Mouse (Mus musculus): ENCODE measurements around the gene Rfxank. TPM values are rescaled to one million over a fixed set of nuclear protein-coding genes. Genes with fewer than 3 reads are reported as not detected.

Rfxank gene
- 17.3 TPM in 2 replicates for polyA plus RNA-seq (2014; fragmentation: Nextera tagmentation; extraction: Ambion mirVana)

DNA sequence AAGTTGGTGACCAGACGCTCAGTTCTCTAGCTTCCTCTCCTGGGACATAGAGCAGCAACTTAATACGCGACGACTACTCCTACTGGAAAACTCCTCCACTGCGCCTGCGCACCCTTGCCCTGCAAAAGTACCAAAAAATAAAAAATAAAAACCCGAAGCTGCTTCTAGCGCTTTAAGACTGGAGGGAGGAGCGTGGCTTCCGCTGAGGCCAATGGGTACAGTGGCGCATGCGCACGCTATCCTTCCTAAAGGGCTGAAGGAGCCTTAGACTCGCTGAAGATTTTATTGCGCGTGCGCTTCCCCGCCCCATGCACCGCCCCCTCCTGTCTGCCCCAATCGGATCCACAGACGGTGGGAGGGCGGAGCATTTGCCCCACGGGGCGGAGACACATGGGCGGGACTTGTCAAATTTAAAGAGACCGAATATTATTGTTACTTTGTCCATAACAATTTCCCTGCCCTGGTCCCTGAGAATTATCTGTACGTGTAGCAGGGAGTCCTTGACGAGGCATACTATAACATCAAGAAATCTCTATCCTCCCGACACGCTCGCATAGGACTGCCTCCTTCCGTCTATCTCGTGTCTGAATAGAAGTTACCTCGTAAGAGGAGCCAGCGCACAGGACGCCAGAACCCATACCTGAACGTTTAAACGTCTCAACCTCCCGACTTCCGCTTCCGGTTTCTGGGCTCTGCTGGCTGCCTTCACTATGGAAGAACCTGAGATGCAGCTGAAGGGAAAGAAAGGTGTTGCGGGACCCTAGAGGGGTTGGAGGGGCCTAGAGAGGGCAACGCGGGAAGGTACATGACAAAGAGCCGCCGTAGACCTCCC lies at the start of gene Rfxank, which contains the start of the genes Borcs8 and Mef2b:
Gene Rfxank (minus strand): TSS at position 129 of the 832 bp plus-strand sequence.
Gene Borcs8 (plus strand): TSS at position 474 of the 832 bp plus-strand sequence.
Gene Mef2b (plus strand): TSS at position 686 of the 832 bp plus-strand sequence.
- H3K27ac ChIP-seq (ENCODE audit: low read depth), result peak within 1 kb of the TSS; percentile 59
- H3K9me3 ChIP-seq (ENCODE audit: low read depth, low read length), result no peaks in the 10 kb centered on the region
- peak within 1 kb of the TSS; percentile 84 for H3K4me2 ChIP-seq
- peak within 1 kb of the TSS; percentile 71 for H3K9ac ChIP-seq
- H3K36me3 ChIP-seq (ENCODE audit: insufficient read depth), result peaks cover 32% of the 10 kb centered on the region
- no peak for TF ChIP-seq CTCF (IDR thresholded peaks at IDR 0.05; ENCODE audit: low read depth)
- H3K27me3 ChIP-seq (ENCODE audit: insufficient read depth, low read length), result no peaks in the 10 kb centered on the region
- ATAC-seq (ENCODE audit: insufficient read depth), result peak; percentile 98
- peak within 1 kb of the TSS; percentile 77 for H3K4me3 ChIP-seq (ENCODE audit: low read depth, low read length)
- peak; percentile 100 for DNase-seq
- WGBS, result under 1% methylated on average over 46 of the region's 46 CpGs
- peaks cover 6% of the 10 kb centered on the region for H3K4me1 ChIP-seq (ENCODE audit: insufficient read depth)

DNA sequence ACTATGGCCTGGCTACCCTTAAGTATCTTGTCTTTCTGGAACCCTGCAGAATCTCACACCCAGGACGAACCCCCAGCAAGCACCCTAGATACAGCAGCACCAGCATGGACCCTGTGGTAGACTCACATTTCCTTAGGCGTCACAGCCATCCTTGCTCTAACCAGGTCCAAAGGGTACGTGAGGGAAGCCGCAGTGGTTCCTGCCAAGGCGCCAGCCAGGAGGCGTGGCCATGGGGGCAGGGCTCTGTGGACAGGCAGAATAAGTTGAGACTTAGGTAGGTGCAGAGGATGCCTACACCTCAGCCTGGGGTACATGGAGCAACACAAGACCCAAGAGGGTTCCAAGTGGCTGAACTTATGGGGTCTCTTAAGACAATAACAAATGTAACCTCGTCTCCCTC lies 49.8 kb upstream of the Rfxank start:
- WGBS, result 63% methylated on average over 7 of the region's 7 CpGs
- ATAC-seq (ENCODE audit: insufficient read depth), result no peak

DNA sequence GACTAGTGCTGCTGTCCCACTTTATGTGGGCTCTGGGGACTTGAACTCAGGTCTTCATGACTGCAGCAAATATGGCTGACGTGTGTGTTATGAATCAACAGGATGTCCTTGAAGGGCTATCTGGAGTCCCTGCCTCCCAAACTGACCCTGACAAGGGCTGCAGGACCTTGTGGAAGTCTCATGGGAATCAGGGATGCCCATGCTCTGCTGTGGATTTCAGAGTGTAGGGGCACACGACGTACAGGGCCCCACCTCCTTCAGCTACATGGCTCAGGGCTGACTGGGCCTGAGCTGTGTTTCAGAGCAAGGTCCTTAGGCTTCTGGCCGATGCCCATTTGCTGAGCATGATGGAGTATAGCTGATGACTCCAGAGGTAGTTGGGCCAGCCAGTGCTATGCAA lies 44.2 kb upstream of the Rfxank start:
- DNase-seq (no peak), ATAC-seq (ENCODE audit: insufficient read depth) (no peak)
- peaks cover 37% of the 10 kb centered on the region; the same call in 1 of the 2 replicates for H3K36me3 ChIP-seq (ENCODE audit: insufficient read depth)
- H3K4me2 ChIP-seq, result no peak overlapping the region
- H3K4me1 ChIP-seq (ENCODE audit: insufficient read depth), result no peaks in the 10 kb centered on the region
- no peak overlapping the region for H3K4me3 ChIP-seq (ENCODE audit: low read depth, low read length)
- H3K27me3 ChIP-seq (ENCODE audit: insufficient read depth, low read length), result no peaks in the 10 kb centered on the region
- WGBS, result 84% methylated on average over 4 of the region's 4 CpGs
- no peak for TF ChIP-seq CTCF (IDR thresholded peaks at IDR 0.05; ENCODE audit: low read depth)
- H3K9me3 ChIP-seq (ENCODE audit: low read depth, low read length), result no peaks in the 10 kb centered on the region
- H3K9ac ChIP-seq, result no peak overlapping the region
- no peak overlapping the region for H3K27ac ChIP-seq (ENCODE audit: low read depth)

More for the DNA sequence above, 49.8 kb upstream of the Rfxank start:
- H3K9me3 ChIP-seq (ENCODE audit: low read depth, low read length), result no peaks in the 10 kb centered on the region
- no peak overlapping the region for H3K9ac ChIP-seq
- H3K4me3 ChIP-seq (ENCODE audit: low read depth, low read length), result no peak overlapping the region
- H3K4me2 ChIP-seq, result no peak overlapping the region
- no peak overlapping the region for H3K27ac ChIP-seq (ENCODE audit: low read depth)
- TF ChIP-seq CTCF (IDR thresholded peaks at IDR 0.05; ENCODE audit: low read depth), result no peak
- H3K4me1 ChIP-seq (ENCODE audit: insufficient read depth), result no peaks in the 10 kb centered on the region
- H3K27me3 ChIP-seq (ENCODE audit: insufficient read depth, low read length), result no peaks in the 10 kb centered on the region
- H3K36me3 ChIP-seq (ENCODE audit: insufficient read depth), result no peaks in the 10 kb centered on the region
- DNase-seq, result no peak

DNA sequence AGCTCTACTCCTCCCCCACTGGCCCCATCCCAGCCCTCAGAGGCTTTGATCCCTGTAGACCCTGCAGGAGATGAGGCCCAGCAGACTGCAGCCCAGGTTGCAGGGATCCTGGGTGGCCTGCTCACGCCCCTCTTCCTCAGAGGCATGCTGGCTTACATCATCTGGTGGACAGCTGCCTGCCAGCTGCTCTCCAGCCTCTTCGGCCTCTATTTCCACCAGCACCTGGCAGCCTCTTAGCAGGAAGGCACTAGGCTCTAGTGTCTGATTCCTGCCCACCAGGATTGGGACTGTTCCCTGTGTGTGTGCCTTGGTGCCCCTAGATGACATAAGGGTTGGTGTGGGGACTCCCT lies 42.9 kb upstream of the Rfxank start:
- TF ChIP-seq CTCF (IDR thresholded peaks at IDR 0.05; ENCODE audit: low read depth), result no peak
- no peak overlapping the region for H3K4me3 ChIP-seq (ENCODE audit: low read depth, low read length)
- no peak for DNase-seq
- H3K27ac ChIP-seq (ENCODE audit: low read depth), result no peak overlapping the region
- no peak overlapping the region for H3K9ac ChIP-seq
- peaks cover 49% of the 10 kb centered on the region; the same call in 1 of the 2 replicates for H3K36me3 ChIP-seq (ENCODE audit: insufficient read depth)
- no peaks in the 10 kb centered on the region for H3K9me3 ChIP-seq (ENCODE audit: low read depth, low read length)
- no peaks in the 10 kb centered on the region for H3K4me1 ChIP-seq (ENCODE audit: insufficient read depth)
- no peak overlapping the region for H3K4me2 ChIP-seq
- WGBS, result 49% methylated on average over 2 of the region's 2 CpGs
- no peaks in the 10 kb centered on the region for H3K27me3 ChIP-seq (ENCODE audit: insufficient read depth, low read length)
- no peak for ATAC-seq (ENCODE audit: insufficient read depth)

DNA sequence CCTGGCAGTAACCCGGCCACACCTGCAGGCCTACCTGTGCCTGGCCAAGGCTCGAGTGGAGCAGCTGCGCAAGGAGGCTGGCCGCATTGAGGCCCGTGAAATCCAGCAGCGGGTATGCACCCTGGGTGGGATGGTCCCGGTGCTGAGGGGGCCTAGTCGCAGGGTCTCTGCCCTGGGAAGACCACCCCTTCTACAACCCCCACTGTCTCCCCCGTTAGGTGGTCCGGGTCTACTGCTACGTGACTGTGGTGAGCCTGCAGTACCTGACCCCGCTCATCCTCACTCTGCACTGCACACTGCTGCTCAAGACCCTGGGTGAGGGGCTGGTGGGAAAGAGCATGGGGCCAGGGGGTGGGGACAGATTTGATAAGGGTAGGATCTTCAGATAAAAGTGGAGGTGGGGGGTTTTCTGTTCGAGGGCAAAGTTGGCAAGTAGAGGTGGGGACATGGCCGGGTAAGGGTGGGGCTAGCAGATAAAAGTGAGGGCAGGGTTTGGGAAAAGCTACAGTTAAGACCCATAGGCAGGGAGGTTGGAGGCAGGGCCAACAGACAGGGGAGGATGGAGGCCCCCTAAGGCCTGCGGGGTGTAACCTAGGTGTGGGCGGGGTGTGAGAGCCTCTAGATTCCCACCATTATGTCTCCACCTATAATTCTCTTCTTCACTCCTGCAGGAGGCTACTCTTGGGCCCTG lies 42.4 kb upstream of the Rfxank start:
- Histone ChIP-seq H3K9me3 (ENCODE audit: low read depth, low read length) (no peaks in the 10 kb centered on the region), H3K9ac (no peak overlapping the region), H3K4me2 (no peak overlapping the region), H3K4me1 (ENCODE audit: insufficient read depth) (no peaks in the 10 kb centered on the region), H3K27ac (ENCODE audit: low read depth) (no peak overlapping the region), H3K27me3 (ENCODE audit: insufficient read depth, low read length) (no peaks in the 10 kb centered on the region), H3K4me3 (ENCODE audit: low read depth, low read length) (no peak overlapping the region), H3K36me3 (ENCODE audit: insufficient read depth) (peaks cover 53% of the 10 kb centered on the region; the same call in 1 of the 2 replicates)
- TF ChIP-seq CTCF (IDR thresholded peaks at IDR 0.05; ENCODE audit: low read depth), result no peak
- DNase-seq (no peak), ATAC-seq (ENCODE audit: insufficient read depth) (no peak)
- WGBS, result 71% methylated on average over 16 of the region's 16 CpGs

DNA sequence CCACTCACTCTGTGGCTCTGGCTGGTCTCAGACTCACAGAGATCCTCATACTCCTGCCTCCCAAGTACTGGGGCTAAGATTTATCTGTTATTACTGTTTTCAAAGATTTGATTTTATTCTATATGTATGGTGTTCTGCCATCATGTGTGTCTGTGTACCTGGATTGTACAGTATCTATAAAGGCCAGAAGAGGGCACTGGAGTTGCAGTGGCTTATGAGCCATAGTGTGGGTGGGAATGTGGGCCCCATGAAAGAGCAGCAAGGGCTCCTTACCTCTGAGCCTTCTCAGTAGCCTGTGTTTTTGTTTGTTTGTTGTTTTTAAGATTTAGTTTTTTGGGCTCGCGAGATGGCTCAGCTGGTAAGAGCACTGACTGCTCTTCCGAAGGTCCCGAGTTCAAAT lies 40.1 kb upstream of the Rfxank start:
- Histone ChIP-seq H3K4me2 (no peak overlapping the region), H3K27ac (ENCODE audit: low read depth) (no peak overlapping the region), H3K36me3 (ENCODE audit: insufficient read depth) (peaks cover 55% of the 10 kb centered on the region), H3K4me3 (ENCODE audit: low read depth, low read length) (no peak overlapping the region), H3K9ac (no peak overlapping the region), H3K27me3 (ENCODE audit: insufficient read depth, low read length) (no peaks in the 10 kb centered on the region), H3K9me3 (ENCODE audit: low read depth, low read length) (no peaks in the 10 kb centered on the region), H3K4me1 (ENCODE audit: insufficient read depth) (no peaks in the 10 kb centered on the region)
- 92% methylated on average over 4 of the region's 4 CpGs for WGBS
- no peak for ATAC-seq (ENCODE audit: insufficient read depth)
- peak; percentile 57 for TF ChIP-seq CTCF (IDR thresholded peaks at IDR 0.05; ENCODE audit: low read depth)
- peak; percentile 15 for DNase-seq

DNA sequence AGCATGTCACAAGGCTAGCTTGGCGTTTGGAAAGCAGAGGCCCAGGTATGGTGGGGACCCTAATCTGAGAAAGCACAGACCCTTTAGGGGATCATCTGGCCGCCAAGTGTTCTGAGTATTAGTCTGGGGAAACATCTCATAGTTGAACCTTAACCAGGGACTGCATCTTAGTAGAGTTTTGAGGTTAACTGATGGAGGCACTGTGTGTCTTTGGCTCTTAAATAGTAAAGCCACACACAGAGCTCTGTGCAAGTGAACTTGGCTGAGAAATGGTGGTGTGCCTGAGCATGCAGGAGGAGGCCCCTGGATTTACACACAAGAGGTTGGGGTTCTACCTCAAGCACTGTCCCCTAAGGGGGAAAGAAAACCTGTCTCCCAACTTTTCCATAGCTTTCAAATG lies 39.3 kb upstream of the Rfxank start:
- 83% methylated on average over 2 of the region's 2 CpGs for WGBS

More for the DNA sequence above, 39.3 kb upstream of the Rfxank start:
- no peak for TF ChIP-seq CTCF (IDR thresholded peaks at IDR 0.05; ENCODE audit: low read depth)
- H3K9ac ChIP-seq, result no peak overlapping the region
- no peaks in the 10 kb centered on the region for H3K9me3 ChIP-seq (ENCODE audit: low read depth, low read length)
- peaks cover 58% of the 10 kb centered on the region for H3K36me3 ChIP-seq (ENCODE audit: insufficient read depth)
- H3K4me2 ChIP-seq, result no peak overlapping the region
- ATAC-seq (ENCODE audit: insufficient read depth) (no peak), DNase-seq (no peak)
- H3K27ac ChIP-seq (ENCODE audit: low read depth), result no peak overlapping the region
- H3K4me1 ChIP-seq (ENCODE audit: insufficient read depth), result 0 out of 2 replicates have a peak, but pooled peaks cover 6% of the 10 kb centered on the region
- no peak overlapping the region for H3K4me3 ChIP-seq (ENCODE audit: low read depth, low read length)
- no peaks in the 10 kb centered on the region for H3K27me3 ChIP-seq (ENCODE audit: insufficient read depth, low read length)

All from lung, embryonic 14.5 days (tissue).